Mouse (Mus musculus) lung, adult 2 months (tissue): ENCODE measurements around the gene Mcfd2.

Source experiments
- CTCF ChIP-seq: fragments of 200-500 bp; IDR thresholded peaks from 2 replicates; pipeline ENCODE4 v1.5.1; 2011; ENCODE audit warnings: mild to moderate bottlenecking, low read length, control low read depth; ENCODE audit not compliant: insufficient read depth
- POLR2A ChIP-seq: fragments of 200-500 bp; IDR thresholded peaks from 2 replicates; pipeline ENCODE4 v1.6.1; 2011; ENCODE audit warnings: low read depth, mild to moderate bottlenecking, control low read depth, low read length, borderline replicate concordance; ENCODE audit errors: extremely low read depth

DNA sequence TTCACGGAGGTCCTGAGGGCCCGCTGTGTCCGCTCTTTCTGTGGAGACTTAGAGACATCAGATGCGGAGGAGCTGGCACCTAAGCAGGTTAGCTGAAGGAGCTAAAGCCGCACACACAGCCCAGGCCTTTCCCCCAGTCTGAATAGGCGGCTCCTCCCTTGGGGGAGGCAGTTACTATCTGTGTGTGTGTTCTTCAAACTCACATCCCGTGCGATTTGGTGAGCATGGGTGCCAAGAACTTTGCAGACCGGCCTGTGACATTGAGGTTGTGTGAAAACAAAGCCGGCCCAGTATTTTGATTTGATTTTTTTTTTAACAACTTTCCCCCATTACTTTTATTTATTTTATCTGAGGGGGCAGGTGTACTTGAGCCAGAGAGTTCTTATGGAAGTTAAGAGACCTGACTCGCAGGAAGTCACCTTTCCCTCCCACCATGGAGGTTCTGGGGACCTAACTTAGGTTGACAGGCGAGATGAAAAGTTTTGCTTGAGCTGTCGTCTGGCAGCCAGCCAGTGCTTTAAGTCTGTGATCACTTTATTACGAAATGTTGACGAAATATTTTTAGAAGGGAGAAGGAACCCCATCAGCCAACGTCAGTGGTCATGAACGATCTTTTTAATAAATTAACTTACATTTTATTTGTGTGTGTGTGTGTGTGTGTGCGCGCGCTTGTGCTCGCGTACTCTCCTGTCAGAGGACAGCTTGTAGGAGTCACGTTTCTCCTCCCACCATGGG, 20.2 kb upstream of the Mcfd2 start:
- TF ChIP-seq CTCF (no peak), POLR2A (no peak)
